Mouse (Mus musculus) kidney, embryonic 14.5 days (tissue): ENCODE measurements around the gene Heatr5a. TPM values are rescaled to one million over a fixed set of nuclear protein-coding genes. Genes with fewer than 3 reads are reported as not detected.

Experiments
- ATAC-seq: fragments of 200-750 bp; cut with Nextera tagmentation; 2 replicates; pipeline ENCODE4 v1.8.0; 2017; ENCODE audit warnings: moderate number of reproducible peaks, mild to moderate bottlenecking, moderate TSS enrichment, moderate library complexity; ENCODE audit not compliant: low FRiP score, low TSS enrichment
- H3K27ac ChIP-seq: fragments of 300-500 bp; sonication (generic); 2 replicates; pipeline ENCODE4 v1.5.1; 2014; ENCODE audit warnings: low read depth, mild to moderate bottlenecking, low read length, moderate library complexity, mixed read lengths
- H3K27me3 ChIP-seq: fragments of 300-500 bp; sonication (generic); 2 replicates; pipeline ENCODE4 v1.6.1; 2014; ENCODE audit warnings: mild to moderate bottlenecking, low read length; ENCODE audit not compliant: control insufficient read depth, insufficient read depth
- H3K36me3 ChIP-seq: fragments of 300-500 bp; sonication (generic); 2 replicates; pipeline ENCODE4 v1.6.1; 2014; ENCODE audit warnings: low read length, mixed read lengths; ENCODE audit not compliant: control insufficient read depth, insufficient read depth
- H3K4me1 ChIP-seq: fragments of 300-500 bp; sonication (generic); 2 replicates; pipeline ENCODE4 v1.6.1; 2014; ENCODE audit warnings: low read length, mixed read lengths; ENCODE audit not compliant: control insufficient read depth, insufficient read depth
- H3K4me2 ChIP-seq: fragments of 300-500 bp; sonication (generic); replicated peaks from 2 replicates; pipeline ENCODE4 v1.6.1; 2014; ENCODE audit warnings: low read depth, mild to moderate bottlenecking, low read length
- H3K4me3 ChIP-seq: fragments of 300-500 bp; sonication (generic); 2 replicates; pipeline ENCODE4 v1.5.1; 2014; ENCODE audit warnings: mild to moderate bottlenecking, low read length
- H3K9ac ChIP-seq: fragments of 300-500 bp; sonication (generic); 2 replicates; pipeline ENCODE4 v1.6.1; 2014; ENCODE audit warnings: low read depth, mild to moderate bottlenecking, low read length, moderate library complexity
- H3K9me3 ChIP-seq: fragments of 300-500 bp; sonication (generic); 2 replicates; pipeline ENCODE4 v1.6.1; 2016; ENCODE audit warnings: low read length; ENCODE audit not compliant: control insufficient read depth
- WGBS: fragments of 180-500 bp; shearing (Covaris S2); extraction: QIAGEN DNeasy Blood & Tissue Kit; methylation state at CpG from one replicate; pipeline ENCODE4 v1.1.7; 2014; 5-methylcytosine and 5-hydroxymethylcytosine counted together
- polyA plus RNA-seq: library from polyadenylated mRNA; unstranded; fragments of >200 nt; fragmentation: Nextera tagmentation; extraction: Ambion mirVana; gene quantifications from 2 replicates; pipeline ENCODE4 v1.2.1, GENCODE M21; 2014

The Heatr5a gene
- polyA plus RNA-seq, 1 experiment from 2014 or later, result 14.7 TPM

- ATAC-seq, result no peak
- Histone ChIP-seq H3K9ac (no peak overlapping the region), H3K9me3 (no peaks in the 10 kb centered on the region), H3K36me3 (no peaks in the 10 kb centered on the region), H3K27ac (no peak overlapping the region), H3K4me1 (peaks cover 6% of the 10 kb centered on the region; the same call in 1 of the 2 replicates), H3K4me2 (no peak overlapping the region), H3K4me3 (no peak overlapping the region), H3K27me3 (no peaks in the 10 kb centered on the region)
- WGBS, result 60% methylated on average over 9 of the region's 9 CpGs
Measured at GRCm38 (mm10) chr12:51865061-51865789, 105.9 kb downstream of the Heatr5a start.

GRCm38 (mm10) chr12:51863116-51864002, 107.8 kb downstream of the Heatr5a start:
- Histone ChIP-seq H3K36me3 (no peaks in the 10 kb centered on the region), H3K27ac (peak overlapping the region; percentile 19; the same call in 1 of the 2 replicates), H3K4me1 (peaks cover 6% of the 10 kb centered on the region; the same call in 1 of the 2 replicates), H3K9me3 (no peaks in the 10 kb centered on the region), H3K4me2 (no peak overlapping the region), H3K9ac (no peak overlapping the region), H3K4me3 (no peak overlapping the region), H3K27me3 (no peaks in the 10 kb centered on the region)
- ATAC-seq, result peak; percentile 79
- 76% methylated on average over 14 of the region's 14 CpGs for WGBS

- H3K9me3 ChIP-seq, result no peaks in the 10 kb centered on the region
- 60% methylated on average over 13 of the region's 13 CpGs for WGBS
- ATAC-seq, result no peak
- no peaks in the 10 kb centered on the region for H3K36me3 ChIP-seq
- no peaks in the 10 kb centered on the region for H3K4me1 ChIP-seq
- no peaks in the 10 kb centered on the region for H3K27me3 ChIP-seq
- no peak overlapping the region for H3K27ac ChIP-seq
- H3K9ac ChIP-seq, result no peak overlapping the region
- no peak overlapping the region for H3K4me3 ChIP-seq
- H3K4me2 ChIP-seq, result no peak overlapping the region
Measured at GRCm38 (mm10) chr12:51858134-51859028, 112.7 kb downstream of the Heatr5a start.

GRCm38 (mm10) chr12:51856768-51857295, 114.3 kb downstream of the Heatr5a start:
- no peaks in the 10 kb centered on the region for H3K27me3 ChIP-seq

GRCm38 (mm10) chr12:51855872-51856271, 115.2 kb downstream of the Heatr5a start:
- 97% methylated on average over 2 of the region's 2 CpGs for WGBS
- Histone ChIP-seq H3K4me1 (no peaks in the 10 kb centered on the region), H3K4me3 (no peak overlapping the region), H3K36me3 (no peaks in the 10 kb centered on the region), H3K9me3 (no peaks in the 10 kb centered on the region), H3K27me3 (no peaks in the 10 kb centered on the region), H3K9ac (no peak overlapping the region), H3K27ac (no peak overlapping the region), H3K4me2 (no peak overlapping the region)
- no peak for ATAC-seq

More at GRCm38 (mm10) chr12:51856768-51857295, 114.3 kb downstream of the Heatr5a start:
- WGBS, result 90% methylated on average over 8 of the region's 8 CpGs
- no peaks in the 10 kb centered on the region for H3K36me3 ChIP-seq
- no peak overlapping the region for H3K9ac ChIP-seq
- no peaks in the 10 kb centered on the region for H3K9me3 ChIP-seq
- H3K4me3 ChIP-seq, result no peak overlapping the region
- ATAC-seq, result no peak
- no peak overlapping the region for H3K4me2 ChIP-seq
- H3K27ac ChIP-seq, result no peak overlapping the region
- no peaks in the 10 kb centered on the region for H3K4me1 ChIP-seq

- Histone ChIP-seq H3K4me1 (no peaks in the 10 kb centered on the region), H3K36me3 (no peaks in the 10 kb centered on the region), H3K27ac (no peak overlapping the region), H3K9ac (no peak overlapping the region), H3K4me2 (no peak overlapping the region), H3K4me3 (no peak overlapping the region), H3K9me3 (no peaks in the 10 kb centered on the region), H3K27me3 (no peaks in the 10 kb centered on the region)
- WGBS, result 83% methylated on average over 6 of the region's 7 CpGs
- no peak for ATAC-seq
Measured at GRCm38 (mm10) chr12:51855453-51855852, 115.7 kb downstream of the Heatr5a start.

- Histone ChIP-seq H3K36me3 (no peaks in the 10 kb centered on the region), H3K4me2 (no peak overlapping the region), H3K4me1 (no peaks in the 10 kb centered on the region), H3K27me3 (no peaks in the 10 kb centered on the region), H3K9ac (no peak overlapping the region), H3K9me3 (no peaks in the 10 kb centered on the region), H3K27ac (no peak overlapping the region), H3K4me3 (no peak overlapping the region)
- ATAC-seq, result no peak
- 86% methylated on average over 4 of the region's 4 CpGs for WGBS
Measured at GRCm38 (mm10) chr12:51851617-51852016, 119.5 kb downstream of the Heatr5a start.

- WGBS, result 91% methylated on average over 3 of the region's 3 CpGs
- no peak for ATAC-seq
- H3K4me1 ChIP-seq, result no peaks in the 10 kb centered on the region
- no peak overlapping the region for H3K27ac ChIP-seq
- H3K4me2 ChIP-seq, result no peak overlapping the region
- H3K27me3 ChIP-seq, result no peaks in the 10 kb centered on the region
- H3K36me3 ChIP-seq, result no peaks in the 10 kb centered on the region
- no peak overlapping the region for H3K9ac ChIP-seq
- no peak overlapping the region for H3K4me3 ChIP-seq
- H3K9me3 ChIP-seq, result no peaks in the 10 kb centered on the region
Measured at GRCm38 (mm10) chr12:51851155-51851554, 120.0 kb downstream of the Heatr5a start.
